In genomic region chr14:25027076-25027475, GRCm38 (mm10) we compare ENCODE assay signal across 20 mouse cellular contexts.
A peak's percentile ranks its signal among the peaks of the same experiment; 100 is the strongest.
DNase-seq lines count a peak whose midpoint lies in the region; ATAC-seq lines count a peak whose summit lies in the region.
"Had no signal": no experiment of that assay in that cellular context is flagged by ENCODE, and none has a peak within 500 bp of the region (broad histone marks: within the 10 kb centered on the region; RNA-seq: fewer than 3 reads in every experiment).

No protein-coding gene starts in this region.

- no peak overlapping the region for H3K4me3 ChIP-seq in limb, embryonic 10.5 days
- H3K4me3 ChIP-seq: forebrain, embryonic 10.5 days; heart, embryonic 15.5 days; hindbrain, embryonic 15.5 days; kidney, embryonic 15.5 days; limb, embryonic 13.5 days; neural tube, embryonic 13.5 days had no signal

- H3K36me3 ChIP-seq in limb, embryonic 10.5 days = no peaks in the 10 kb centered on the region
- H3K36me3 ChIP-seq: forebrain, embryonic 10.5 days; G1E; heart, embryonic 15.5 days; hindbrain, embryonic 15.5 days; kidney, embryonic 15.5 days; limb, embryonic 13.5 days; neural tube, embryonic 13.5 days had no signal

- DNase-seq in frontal cortex, postnatal 25 days (ENCODE audit: low spot score in 2 of 2) = no peak
- peak; percentile 67 for DNase-seq in cerebellum, adult 11 months
- DNase-seq in cerebellum, postnatal 10 days = peak; percentile 57 to 71
- no peak for DNase-seq in limb, embryonic 10.5 days (ENCODE audit: low spot score)
- no peak for DNase-seq in T-cell, adult 2 months (ENCODE audit: low spot score)
- DNase-seq: adrenal gland, postnatal 25 days; gastrocnemius, postnatal 14 days; heart, postnatal 4 days; midbrain, embryonic 14.5 days had no signal

- peaks cover 40% of the 10 kb centered on the region for H3K4me1 ChIP-seq in limb, embryonic 10.5 days

- WGBS in limb, embryonic 10.5 days = 84% methylated on average over 3 of the region's 3 CpGs

- no peaks in the 10 kb centered on the region for H3K9me3 ChIP-seq in limb, embryonic 10.5 days (replicated peaks)
- H3K9me3 ChIP-seq: forebrain, embryonic 10.5 days; heart, embryonic 15.5 days; hindbrain, embryonic 15.5 days; kidney, embryonic 15.5 days; neural tube, embryonic 13.5 days had no signal

- ATAC-seq in frontal cortex, adult (ENCODE audit: low TSS enrichment) = 0 out of 2 replicates have a peak, but pooled peaks have one; percentile 31
- ATAC-seq in inflammation-experienced regulatory T-cells, adult 6 months = no peak
- ATAC-seq: intestine, postnatal 0 days had no signal

- peak overlapping the region; percentile 36; the same call in 1 of the 2 replicates for H3K27ac ChIP-seq in limb, embryonic 10.5 days
- H3K27ac ChIP-seq: forebrain, embryonic 10.5 days; heart, embryonic 15.5 days; hindbrain, embryonic 15.5 days; kidney, embryonic 15.5 days; liver, embryonic 14.5 days; neural tube, embryonic 13.5 days had no signal

- H3K27me3 ChIP-seq in limb, embryonic 10.5 days (ENCODE audit: low read depth, poor library complexity, severe bottlenecking) = peaks cover 8% of the 10 kb centered on the region; the same call in 1 of the 2 replicates
- H3K27me3 ChIP-seq: hindbrain, embryonic 15.5 days; kidney, embryonic 15.5 days; limb, embryonic 13.5 days; neural tube, embryonic 13.5 days had no signal

Comparison
In these comparisons a context has a peak if more than half of its experiments do, and no peak if none do; other contexts are left out.
1. DNase-seq: peak in cerebellum, adult 11 months (single experiment) and cerebellum, postnatal 10 days (2 of 2); none in frontal cortex, postnatal 25 days (0 of 2), limb, embryonic 10.5 days (single experiment) and T-cell, adult 2 months (single experiment).